Mouse (Mus musculus) G1E (cell line): Measurements from ENCODE around the gene Catsperb.

ENCODE experiments used
- CTCF ChIP-seq: IDR thresholded peaks from 2 replicates; pipeline ENCODE4 v1.5.1; 2012; ENCODE audit warnings: low read depth, low read length, inconsistent platforms, mixed read lengths
- GATA1 ChIP-seq: IDR thresholded peaks from 2 replicates; pipeline ENCODE4 v1.6.1; 2012; ENCODE audit warnings: borderline replicate concordance, low read length, inconsistent platforms, mixed read lengths

DNA sequence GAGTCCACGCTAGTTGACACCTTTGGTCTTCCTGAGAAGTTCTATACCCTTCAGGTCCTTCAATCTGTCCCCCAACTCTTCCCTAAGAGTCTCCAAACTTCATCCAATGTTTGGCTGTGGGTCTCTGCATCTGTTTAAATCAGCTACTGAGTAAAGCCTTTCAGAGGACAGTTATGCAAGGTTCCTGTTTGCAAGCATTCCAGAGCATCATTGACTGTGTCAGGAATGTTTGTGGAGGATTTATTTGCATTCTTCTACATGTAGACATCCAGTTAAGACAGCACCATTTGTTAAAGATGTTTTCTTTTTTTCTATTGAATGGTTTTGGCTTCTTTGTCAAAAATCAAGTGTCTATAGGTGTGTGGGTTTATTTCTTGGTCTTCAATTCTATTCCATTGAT lies 21.7 kb downstream of the Catsperb start:
- TF ChIP-seq CTCF (no peak), GATA1 (no peak)
